Mouse (Mus musculus) lung, adult 2 months (tissue): ENCODE results near the gene Fpgs. TPM values are rescaled to one million over a fixed set of nuclear protein-coding genes. Genes with fewer than 3 reads are reported as not detected.

Experiments
- DNase-seq: peaks from one replicate; pipeline ENCODE4 v3.0.0; 2022
- H3K4me1 ChIP-seq: fragments of 200-500 bp; 2 replicates; pipeline ENCODE4 v1.6.1; 2011; ENCODE audit warnings: low read length; ENCODE audit not compliant: control insufficient read depth, insufficient read depth
- H3K4me3 ChIP-seq: fragments of 200-500 bp; replicated peaks from 2 replicates; pipeline ENCODE3; 2011; ENCODE audit warnings: low read depth, mild to moderate bottlenecking, control low read depth, low read length; ENCODE audit errors: extremely low read depth
- CTCF ChIP-seq: fragments of 200-500 bp; IDR thresholded peaks from 2 replicates; pipeline ENCODE4 v1.5.1; 2011; ENCODE audit warnings: mild to moderate bottlenecking, low read length, control low read depth; ENCODE audit not compliant: insufficient read depth
- POLR2A ChIP-seq: fragments of 200-500 bp; IDR thresholded peaks from 2 replicates; pipeline ENCODE4 v1.6.1; 2011; ENCODE audit warnings: low read depth, mild to moderate bottlenecking, control low read depth, low read length, borderline replicate concordance; ENCODE audit errors: extremely low read depth
- WGBS: fragments of 180-500 bp; shearing (Covaris S2); methylation state at CpG from one replicate; pipeline ENCODE4 v1.1.7; 2018; 5-methylcytosine and 5-hydroxymethylcytosine counted together
- polyA plus RNA-seq: library from polyadenylated mRNA; depleted of rRNA; stranded (reverse); fragments of >200 nt; gene quantifications from 2 replicates; pipeline ENCODE4 v1.2.3, GENCODE M21; 2012

Fpgs gene
- polyA plus RNA-seq, 1 experiment, result 42.1 TPM

DNA sequence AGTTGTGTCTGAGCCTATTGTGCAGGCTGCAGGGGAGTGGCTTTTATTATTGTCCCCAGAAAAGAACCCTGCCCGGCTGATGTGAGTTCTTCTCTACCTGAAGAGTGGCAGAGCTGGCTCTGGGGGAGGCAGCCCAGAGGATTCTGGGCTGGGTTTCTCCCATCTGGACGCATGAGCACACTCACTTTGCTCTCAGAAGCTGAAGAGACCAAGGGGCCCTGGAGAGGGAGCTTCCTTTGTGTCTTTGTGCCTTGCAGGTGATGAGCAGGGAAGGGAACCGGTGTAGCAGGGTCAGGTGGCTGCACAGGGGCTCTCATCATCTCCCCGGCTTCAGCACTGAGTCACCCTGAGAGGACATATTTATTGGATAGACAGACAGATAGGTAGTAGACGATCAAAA lies 41.7 kb downstream of the Fpgs start:
- Histone ChIP-seq H3K4me1 (peaks cover 24% of the 10 kb centered on the region), H3K4me3 (no peak overlapping the region)
- DNase-seq, result no peak
- TF ChIP-seq POLR2A (no peak), CTCF (no peak)
- WGBS, result 49% methylated on average over 5 of the region's 5 CpGs

DNA sequence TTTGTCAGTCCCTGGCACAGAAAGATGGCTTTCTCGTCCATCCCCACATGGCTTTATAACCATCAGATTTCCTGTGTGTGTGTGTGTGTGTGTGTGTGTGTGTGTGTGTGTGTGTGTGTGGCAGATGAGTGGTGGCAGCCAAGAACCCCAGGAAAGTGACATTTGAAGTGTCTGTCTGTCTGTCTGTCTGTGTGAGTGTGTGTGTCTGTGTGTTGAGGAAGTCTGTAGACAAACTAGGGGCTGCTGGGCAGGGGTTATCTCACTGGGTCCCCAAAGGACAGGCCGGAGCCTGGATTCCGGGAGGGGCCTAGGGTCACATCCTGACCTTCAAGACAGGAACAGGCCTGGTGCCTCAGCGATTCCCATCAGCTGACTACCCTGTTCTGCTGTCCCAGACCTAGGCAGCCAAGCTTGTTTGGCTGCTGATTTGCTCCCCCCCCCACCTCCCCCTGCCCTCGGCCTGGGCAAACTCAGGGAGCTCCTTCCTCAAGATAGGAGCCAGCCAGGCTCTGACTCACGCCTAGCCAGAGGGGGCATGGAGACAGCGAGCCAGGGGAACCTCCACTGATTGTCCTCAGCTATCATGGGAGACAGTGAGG lies 42.3 kb downstream of the Fpgs start:
- TF ChIP-seq POLR2A, result no peak
- no peak for TF ChIP-seq CTCF
- DNase-seq, result no peak
- 31% methylated on average over 7 of the region's 7 CpGs for WGBS

DNA sequence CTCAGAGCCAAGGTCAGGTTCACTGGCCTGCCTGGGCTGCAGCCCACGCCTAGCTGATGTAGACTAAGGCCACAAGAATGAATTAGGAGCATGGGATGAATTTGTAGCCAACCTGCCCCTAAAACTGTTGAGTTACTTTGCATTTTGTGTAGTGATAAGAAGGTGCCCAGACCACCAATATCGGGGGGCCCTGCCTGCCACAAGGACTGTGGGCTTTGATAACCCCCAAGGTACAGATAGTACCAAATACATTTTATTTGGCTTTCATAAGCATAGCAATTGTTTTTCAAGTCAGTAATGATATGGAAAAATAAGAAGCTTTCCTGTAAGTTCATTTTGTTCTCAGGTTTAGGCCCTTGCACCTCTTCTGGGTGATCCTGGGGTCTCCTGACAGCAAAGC lies 45.1 kb downstream of the Fpgs start:
- H3K4me3 ChIP-seq, result no peak overlapping the region
- no peak for DNase-seq
- peaks cover 24% of the 10 kb centered on the region for H3K4me1 ChIP-seq
- 81% methylated on average over 2 of the region's 2 CpGs for WGBS
- TF ChIP-seq CTCF, result no peak
- TF ChIP-seq POLR2A, result no peak

More for the DNA sequence above, 42.3 kb downstream of the Fpgs start:
- no peak overlapping the region for H3K4me3 ChIP-seq
- H3K4me1 ChIP-seq, result peaks cover 25% of the 10 kb centered on the region

DNA sequence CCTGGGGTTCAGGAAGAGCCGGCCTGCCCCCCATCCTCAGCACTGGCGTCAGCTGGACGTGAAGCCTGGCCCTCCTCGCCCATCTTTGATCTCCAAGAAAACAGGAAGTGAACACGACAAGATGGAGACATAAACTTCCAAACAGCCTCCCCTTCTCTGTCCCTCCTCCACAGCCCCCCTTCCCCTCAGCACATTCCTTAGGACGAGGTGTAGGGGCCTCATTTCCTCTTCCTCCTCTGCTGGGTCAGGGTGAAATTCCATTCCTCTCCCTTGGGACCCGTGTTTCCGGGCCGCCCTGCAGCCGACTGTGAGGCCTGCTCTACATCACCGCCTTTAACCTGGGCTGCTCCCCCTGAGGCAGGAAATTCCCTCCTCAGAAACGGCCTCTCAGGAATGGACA lies 48.1 kb downstream of the Fpgs start:
- DNase-seq, result no peak
- H3K4me3 ChIP-seq, result no peak overlapping the region
- peaks cover 21% of the 10 kb centered on the region for H3K4me1 ChIP-seq
- no peak for TF ChIP-seq POLR2A
- no peak for TF ChIP-seq CTCF
- WGBS, result 32% methylated on average over 12 of the region's 12 CpGs

DNA sequence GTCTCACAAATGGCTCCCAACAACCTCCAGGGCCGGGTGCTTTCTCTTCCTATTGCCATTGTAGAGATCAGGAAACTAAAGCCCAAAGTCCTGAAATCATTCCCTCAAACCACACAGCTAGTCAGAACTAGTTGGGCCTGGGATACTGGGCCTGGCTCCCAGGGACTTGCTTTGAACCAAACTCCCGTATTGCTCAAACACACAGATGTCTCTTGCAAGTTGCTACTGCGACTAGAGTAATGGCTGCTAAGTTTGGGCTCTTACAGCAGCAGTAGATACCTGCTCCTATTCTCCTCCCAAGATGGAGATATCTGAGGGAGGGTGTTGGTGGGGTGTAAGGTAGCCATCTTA lies 48.6 kb downstream of the Fpgs start:
- peaks cover 18% of the 10 kb centered on the region for H3K4me1 ChIP-seq
- WGBS, result 43% methylated on average over 3 of the region's 3 CpGs
- H3K4me3 ChIP-seq, result no peak overlapping the region
- no peak for DNase-seq
- TF ChIP-seq CTCF (no peak), POLR2A (no peak)

DNA sequence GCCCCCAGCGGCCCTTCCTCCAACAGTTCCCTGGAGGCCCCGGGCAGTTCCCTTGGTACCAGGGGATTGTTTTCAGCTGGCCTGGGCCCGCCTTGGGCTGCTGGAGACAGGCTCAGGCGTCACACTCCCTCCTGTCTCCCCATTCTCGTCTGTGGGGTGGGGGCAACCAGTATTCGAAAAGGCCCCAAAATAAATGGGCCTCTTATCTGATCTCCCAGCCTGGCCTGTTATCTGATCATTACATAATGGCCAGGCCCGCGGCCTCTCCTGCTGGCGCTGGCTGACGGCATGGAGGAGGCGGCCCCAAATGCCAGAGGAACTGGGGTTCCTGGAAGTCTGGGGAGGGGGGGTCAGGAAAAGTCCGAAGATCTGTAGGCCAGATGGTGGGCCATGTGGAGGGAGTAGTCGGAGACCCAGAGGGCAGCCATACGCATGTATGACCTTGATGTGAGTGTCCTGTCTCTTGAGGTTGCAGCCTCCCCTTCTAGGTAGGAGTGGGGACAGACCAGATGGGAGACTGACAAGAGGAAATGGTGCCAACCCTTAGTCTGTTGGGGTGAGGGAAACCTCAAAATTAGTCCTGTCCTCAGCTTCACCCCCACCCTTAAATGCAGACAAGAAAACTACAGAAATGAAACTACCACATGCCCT lies 49.1 kb downstream of the Fpgs start:
- TF ChIP-seq POLR2A (peak; percentile 38; the same call in 1 of the 2 replicates), CTCF (no peak)
- 38% methylated on average over 14 of the region's 14 CpGs for WGBS
- Histone ChIP-seq H3K4me1 (peaks cover 18% of the 10 kb centered on the region), H3K4me3 (no peak overlapping the region)
- no peak for DNase-seq

DNA sequence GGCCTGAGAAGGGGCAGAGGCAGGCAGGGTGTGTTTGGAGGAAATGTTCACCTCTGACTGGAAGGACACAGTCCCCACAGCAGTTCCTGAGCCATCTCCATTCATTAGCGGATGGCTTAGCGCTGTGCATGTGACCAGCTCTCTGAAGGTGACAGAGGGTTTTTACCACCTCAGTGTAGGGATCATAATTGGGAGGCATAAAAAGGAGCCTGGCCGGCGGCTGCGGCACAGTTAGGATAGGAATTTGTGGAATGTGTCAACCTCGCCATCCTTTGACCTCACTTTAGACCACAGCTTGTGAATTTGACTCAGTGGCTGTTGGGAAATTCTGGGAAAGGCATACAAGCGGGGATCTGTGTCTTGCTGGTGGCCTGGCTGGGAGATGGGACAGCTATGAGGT lies 50.2 kb downstream of the Fpgs start:
- WGBS, result 27% methylated on average over 7 of the region's 7 CpGs
- H3K4me1 ChIP-seq, result peaks cover 12% of the 10 kb centered on the region
- no peak for DNase-seq
- H3K4me3 ChIP-seq, result peak overlapping the region; percentile 1
- TF ChIP-seq CTCF (no peak), POLR2A (0 out of 2 replicates have a peak, but pooled peaks have one; percentile 28)

DNA sequence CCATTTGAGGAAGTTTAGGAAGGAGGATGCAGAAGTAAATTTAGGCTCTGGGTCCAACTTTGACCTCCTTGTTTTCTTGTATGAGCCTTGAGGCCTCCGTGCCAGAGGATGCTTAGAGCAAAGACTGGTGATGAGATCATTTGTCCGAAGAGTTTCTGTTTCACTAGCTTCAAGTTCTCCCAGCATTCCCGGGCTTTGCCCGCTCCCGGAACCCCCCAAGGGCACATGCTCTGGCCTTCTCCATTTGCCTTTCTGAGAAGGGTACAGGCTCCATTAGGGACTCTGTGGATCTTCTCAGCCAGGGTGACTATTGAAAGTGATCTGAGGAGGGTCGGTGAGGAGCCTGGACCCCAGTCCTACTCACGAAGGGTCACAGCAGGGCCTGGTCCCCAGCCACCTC lies 56.6 kb downstream of the Fpgs start:
- TF ChIP-seq CTCF, result no peak
- TF ChIP-seq POLR2A, result no peak
- peaks cover 20% of the 10 kb centered on the region for H3K4me1 ChIP-seq
- H3K4me3 ChIP-seq, result peak overlapping the region; percentile 94
- no peak for DNase-seq
- 40% methylated on average over 7 of the region's 7 CpGs for WGBS

DNA sequence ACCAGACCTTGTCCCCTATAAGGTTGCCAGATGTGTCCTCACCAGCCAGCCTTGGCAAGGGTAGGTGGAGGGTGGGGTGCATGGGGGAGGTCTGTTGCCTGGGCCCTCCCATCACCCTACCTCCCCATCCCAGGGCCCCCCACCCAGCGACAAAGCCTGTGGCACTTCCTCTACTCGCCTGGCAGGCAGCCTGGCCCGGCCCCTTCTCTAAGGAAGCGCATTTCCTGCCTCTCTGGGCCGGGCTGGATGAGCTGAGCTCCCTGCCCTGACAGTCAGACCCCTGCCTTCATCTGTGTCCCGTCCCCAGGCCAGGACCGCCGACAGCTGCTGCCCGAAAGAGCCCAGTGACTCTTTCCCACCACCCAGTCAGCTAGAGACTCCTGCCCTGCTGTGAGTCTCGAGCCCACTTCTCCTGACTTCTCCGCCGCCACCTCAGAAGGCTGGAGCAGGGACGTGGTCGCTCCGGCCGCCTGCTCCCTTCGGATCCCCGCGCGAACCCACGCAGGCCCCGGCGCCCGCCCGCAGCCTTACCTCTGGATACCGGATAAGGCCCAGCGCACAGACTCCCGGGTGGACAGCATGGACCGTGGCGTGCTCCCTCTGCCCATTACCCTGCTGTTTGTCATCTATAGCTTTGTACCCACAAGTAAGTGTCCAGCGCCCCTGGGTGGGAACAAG lies 57.4 kb downstream of the Fpgs start, which contains the start of gene Eng:
TSS of gene Eng (plus strand) at position 217 of the 678 bp plus-strand sequence.
- 23% methylated on average over 31 of the region's 31 CpGs for WGBS
- peak; percentile 68 for DNase-seq
- H3K4me3 ChIP-seq, result peak within 1 kb of the TSS; percentile 94
- peak; percentile 95 for TF ChIP-seq POLR2A
- TF ChIP-seq CTCF, result no peak
- peaks cover 20% of the 10 kb centered on the region for H3K4me1 ChIP-seq

DNA sequence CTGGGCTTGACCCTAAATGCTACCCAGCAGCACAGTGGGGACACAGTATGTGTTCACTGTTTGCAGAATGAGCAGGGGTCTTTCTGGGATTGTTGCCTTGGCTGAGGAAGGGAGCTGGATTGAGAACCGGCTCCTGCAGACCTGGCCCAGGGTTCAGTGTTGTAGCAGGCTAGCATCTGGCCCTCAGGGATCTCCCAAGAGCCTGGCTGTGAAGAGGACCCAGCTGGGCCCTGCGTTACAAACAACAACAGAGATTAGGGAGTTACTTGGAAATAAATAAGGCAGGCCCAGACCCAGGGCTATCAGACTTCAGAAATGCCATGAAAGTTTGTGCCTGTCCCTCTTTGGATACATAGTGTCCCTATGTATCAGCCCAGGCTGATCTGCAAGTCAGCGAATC lies 58.3 kb downstream of the Fpgs start:
- Histone ChIP-seq H3K4me3 (no peak overlapping the region), H3K4me1 (peaks cover 20% of the 10 kb centered on the region)
- WGBS, result 53% methylated on average over 3 of the region's 3 CpGs
- no peak for TF ChIP-seq CTCF
- TF ChIP-seq POLR2A, result no peak
- DNase-seq, result no peak
